Mouse (Mus musculus): ENCODE measurements at regions not wholly inside any gene's neighbourhood (a gene's known extent, or its start where the extent isn't known, plus 50 kb on each side); places are given as distances from the start of the nearest gene placed in this dataset.

DNA sequence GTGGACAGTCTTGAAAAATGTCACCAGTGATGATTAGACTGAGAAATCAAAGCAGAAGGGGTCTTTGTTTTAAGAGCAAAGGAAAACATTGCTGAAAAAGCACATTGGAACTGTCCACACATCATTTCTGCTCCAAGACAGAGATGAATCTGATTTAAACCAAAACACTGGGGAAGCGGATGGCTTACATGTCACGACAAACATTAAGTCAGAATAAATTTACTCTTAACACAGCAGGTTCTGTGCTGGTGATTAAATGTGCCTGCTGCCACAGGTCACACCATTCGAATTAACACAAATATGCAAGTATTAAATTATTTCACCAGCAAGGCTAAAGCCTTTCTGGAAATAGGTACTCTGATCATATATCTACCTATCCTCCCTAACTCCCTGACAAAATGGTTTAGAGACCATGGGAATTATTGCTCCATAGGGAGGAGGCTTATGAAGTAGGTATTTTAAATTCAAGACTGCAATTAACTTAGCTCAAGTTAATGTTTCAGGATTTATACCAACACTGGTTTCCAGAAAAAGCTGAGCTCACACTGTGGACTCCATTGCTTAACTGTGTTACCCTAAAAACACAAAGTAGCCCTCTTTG lies 562.7 kb upstream of the Pdzrn3 start:
- TF ChIP-seq CTCF (IDR thresholded peaks at IDR 0.05; ENCODE audit: control insufficient read depth, insufficient read depth, insufficient read length) (no peak), USF1 (IDR thresholded peaks at IDR 0.05; ENCODE audit: low read depth) (no peak), MAX (IDR thresholded peaks at IDR 0.05) (no peak), CEBPB (IDR thresholded peaks at IDR 0.05; ENCODE audit: low read depth) (no peak), MYOG (IDR thresholded peaks at IDR 0.05; ENCODE audit: control insufficient read depth, extremely low read depth, insufficient read length) (no peak), FOSL1 (IDR thresholded peaks at IDR 0.05; ENCODE audit: insufficient read depth, low read length, poor library complexity, severe bottlenecking) (no peak), MYOD1 (IDR thresholded peaks at IDR 0.05; ENCODE audit: control insufficient read depth, insufficient read length, low read depth) (no peak)
